Mouse (Mus musculus) central nervous system, embryonic 14 days (tissue): ENCODE measurements around the gene Hspa14. TPM values are rescaled to one million over a fixed set of nuclear protein-coding genes. Genes with fewer than 3 reads are reported as not detected.

Source experiments
- polyA plus RNA-seq: library from polyadenylated mRNA; depleted of rRNA; stranded (reverse); fragments of >200 nt; gene quantifications from 2 replicates; pipeline ENCODE4 v1.2.3, GENCODE M21; 2012; rRNA removed

The Hspa14 gene
- 73.5 and 79.9 TPM in 2 replicates for polyA plus RNA-seq

DNA sequence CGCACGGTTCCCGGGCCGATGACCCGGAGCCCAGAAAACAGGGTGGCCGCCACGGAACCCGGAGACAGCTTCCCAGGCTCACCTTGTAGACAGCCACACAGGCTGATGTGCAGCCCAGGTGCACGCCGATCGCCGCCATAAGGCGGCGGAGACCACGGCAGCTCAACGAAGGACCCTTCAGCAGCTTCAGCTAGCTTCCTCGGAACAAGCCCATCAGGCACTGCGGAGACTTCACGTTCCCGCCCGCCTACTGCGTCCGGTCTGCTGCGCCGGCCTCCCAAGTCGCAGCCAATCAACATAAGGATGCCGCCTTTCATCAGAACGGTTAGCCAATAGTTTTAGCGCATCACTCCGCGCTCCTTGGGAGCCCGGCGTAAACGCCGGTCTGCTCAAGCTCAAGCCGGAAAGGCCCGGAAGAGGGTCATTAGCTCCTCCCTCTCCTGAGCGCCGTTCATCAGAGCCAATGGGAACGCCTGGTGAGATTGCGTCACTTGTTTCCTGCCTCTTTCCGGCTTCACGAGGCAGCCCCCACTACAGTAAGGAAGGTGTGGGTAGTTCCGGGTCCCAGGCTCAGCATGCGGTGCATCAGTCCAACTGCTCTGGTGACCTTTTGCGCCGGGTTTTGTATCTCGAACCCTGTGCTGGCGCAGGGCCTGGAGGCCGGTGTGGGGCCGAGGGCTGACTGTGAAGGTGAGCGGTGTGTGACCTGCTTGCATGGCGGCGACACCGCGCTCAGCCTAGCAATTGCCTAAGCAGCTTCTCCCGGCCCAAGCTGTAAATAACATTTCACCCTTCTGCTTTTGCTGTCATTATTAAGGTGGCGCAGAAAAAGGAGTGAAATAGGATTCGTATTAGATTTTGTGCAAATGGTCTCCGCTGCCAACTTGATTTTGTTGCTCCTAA lies at the start of gene Hspa14, which contains the start of the genes Gm45902 and Cdnf:
Hspa14 (minus strand) TSS at position 263 of the 903 bp plus-strand sequence.
Gm45902 (minus strand) TSS at position 239 of the 903 bp plus-strand sequence.
Cdnf (plus strand) TSS at position 479 of the 903 bp plus-strand sequence.

GRCm38 (mm10) chr2:3474861-3475283 lies 37.7 kb downstream of the Hspa14 start, which contains the start of gene Suv39h2:
Suv39h2 (minus strand) TSS chr2:3475031.

Other genes with a start within 250 kb of the Hspa14 start
- 31.2 and 34.4 TPM in 2 replicates for gene Nmt2, start 228.6 kb downstream of the Hspa14 start, polyA plus RNA-seq
- 12.8 and 14.3 TPM in 2 replicates for gene Rpp38, start 180.2 kb downstream of the Hspa14 start, polyA plus RNA-seq
- gene Acbd7, start 176.6 kb downstream of the Hspa14 start, polyA plus RNA-seq = 1.3 and 1.4 TPM in 2 replicates
- 0.05 TPM in 1 of 2 replicates, not detected in the other for gene Olah, start 115.6 kb downstream of the Hspa14 start, polyA plus RNA-seq
- gene Meig1, start 90.2 kb downstream of the Hspa14 start, polyA plus RNA-seq = 1.4 and 1.6 TPM in 2 replicates
- gene Dclre1c, start 88.7 kb downstream of the Hspa14 start, polyA plus RNA-seq = 13.7 and 15.2 TPM in 2 replicates
- gene Suv39h2, start 37.8 kb downstream of the Hspa14 start, polyA plus RNA-seq = 9.2 and 12.3 TPM in 2 replicates
- gene Gm45902, start within 50 bp of the Hspa14 start, polyA plus RNA-seq = 6.8 and 7.7 TPM in 2 replicates
- 0.32 and 0.44 TPM in 2 replicates for gene Cdnf, start 216 bp upstream of the Hspa14 start, polyA plus RNA-seq
- gene Fam107b, start 57.7 kb upstream of the Hspa14 start, polyA plus RNA-seq = 30.2 and 38.9 TPM in 2 replicates